Mouse (Mus musculus): ENCODE measurements around the gene Krr1.

Krr1 gene

DNA sequence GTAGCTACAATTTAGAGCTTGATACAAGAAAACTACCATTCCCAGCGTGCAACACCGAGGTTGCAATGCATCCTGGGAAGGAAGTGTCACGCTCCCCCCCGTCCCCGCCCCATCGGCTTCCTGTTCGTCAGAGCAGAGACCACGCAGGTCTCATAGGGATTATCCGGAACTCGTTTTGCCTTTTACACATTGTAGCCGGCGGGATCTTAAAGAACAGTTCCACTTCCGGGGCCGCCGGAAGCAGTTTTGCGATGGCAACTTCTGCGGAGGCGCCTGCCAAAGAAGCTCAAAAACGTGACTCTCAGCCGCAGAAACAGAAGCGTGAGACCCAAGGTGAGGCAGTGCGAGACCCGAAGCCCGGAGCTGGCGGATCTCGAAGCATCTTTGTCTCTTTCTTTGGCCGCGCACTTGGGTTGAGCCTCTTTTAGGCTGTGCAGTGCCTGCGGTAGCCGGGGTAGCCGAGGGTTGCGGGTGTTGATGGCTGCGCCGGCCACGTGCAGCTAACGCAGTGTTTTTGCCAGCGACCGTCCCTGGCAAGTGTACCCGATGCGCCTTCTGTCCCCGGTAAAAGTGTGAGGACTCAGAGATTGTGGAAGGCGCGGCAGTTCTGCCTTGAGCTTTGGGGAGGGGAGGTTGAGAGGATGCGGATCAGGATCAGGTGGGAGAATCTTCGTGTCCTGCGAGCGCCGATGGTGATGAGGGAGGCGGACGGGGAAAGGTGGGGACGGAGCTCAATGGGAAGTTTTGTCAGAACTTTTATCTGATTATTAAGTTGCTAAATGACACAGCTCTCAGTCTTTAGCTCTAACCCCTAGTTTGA lies at the start of gene Krr1:
TSS of gene Krr1 (plus strand) at position 123 of the 820 bp plus-strand sequence.
- DNase-seq (ENCODE audit: low read depth, low spot score): peak; percentile 90

DNA sequence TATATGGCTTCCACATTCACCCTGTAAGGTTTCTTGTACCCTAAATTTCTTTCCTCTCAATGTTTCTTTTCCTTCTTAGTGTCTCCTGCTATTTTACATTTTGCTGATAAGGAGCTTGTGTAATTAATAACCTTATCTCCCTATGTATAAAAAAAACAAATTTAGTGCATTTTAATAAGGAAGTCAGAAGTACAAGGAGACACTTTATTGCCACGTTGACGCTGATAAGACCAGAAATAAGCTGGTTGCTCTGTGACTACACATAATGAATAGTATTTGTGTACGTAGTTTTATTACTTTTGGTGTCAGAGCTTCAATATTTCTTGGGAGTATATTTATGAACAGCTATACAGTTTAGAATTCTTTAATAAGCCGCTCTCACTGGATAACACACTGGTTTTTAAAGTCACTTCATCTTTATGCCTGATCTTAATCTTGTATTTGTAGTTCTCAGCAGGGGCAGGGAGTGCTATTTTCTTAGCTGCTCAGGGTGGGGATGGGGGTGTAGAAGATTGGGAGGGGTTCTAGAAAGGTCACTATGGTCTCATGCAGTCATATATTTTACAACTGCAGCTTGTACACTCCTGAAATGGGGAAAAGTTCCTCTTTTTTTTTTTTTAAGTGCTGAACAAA lies 48.8 kb upstream of the Krr1 start:
- DNase-seq (ENCODE audit: low read depth, low spot score): no peak

DNA sequence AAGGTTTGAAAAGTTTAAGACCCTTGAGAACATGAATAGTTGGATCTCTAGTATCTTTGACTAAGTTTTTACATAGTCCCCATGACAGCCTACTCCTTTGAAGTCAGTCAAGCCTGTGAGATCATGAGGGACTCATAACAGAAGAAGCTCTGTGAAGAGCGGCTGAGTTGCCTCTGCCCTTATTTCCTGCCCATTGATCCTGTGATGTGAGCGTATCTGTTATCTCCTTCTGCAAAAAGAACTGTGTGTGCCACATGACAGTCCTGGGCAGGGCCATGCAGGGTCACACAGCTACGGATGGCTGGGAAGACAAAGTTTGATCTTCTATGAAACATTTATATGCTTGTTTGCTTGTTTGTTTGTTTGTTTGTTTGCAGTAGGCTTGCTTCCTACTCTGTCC lies 48.3 kb upstream of the Krr1 start:
- no peak for DNase-seq (ENCODE audit: low read depth, low spot score)

DNA sequence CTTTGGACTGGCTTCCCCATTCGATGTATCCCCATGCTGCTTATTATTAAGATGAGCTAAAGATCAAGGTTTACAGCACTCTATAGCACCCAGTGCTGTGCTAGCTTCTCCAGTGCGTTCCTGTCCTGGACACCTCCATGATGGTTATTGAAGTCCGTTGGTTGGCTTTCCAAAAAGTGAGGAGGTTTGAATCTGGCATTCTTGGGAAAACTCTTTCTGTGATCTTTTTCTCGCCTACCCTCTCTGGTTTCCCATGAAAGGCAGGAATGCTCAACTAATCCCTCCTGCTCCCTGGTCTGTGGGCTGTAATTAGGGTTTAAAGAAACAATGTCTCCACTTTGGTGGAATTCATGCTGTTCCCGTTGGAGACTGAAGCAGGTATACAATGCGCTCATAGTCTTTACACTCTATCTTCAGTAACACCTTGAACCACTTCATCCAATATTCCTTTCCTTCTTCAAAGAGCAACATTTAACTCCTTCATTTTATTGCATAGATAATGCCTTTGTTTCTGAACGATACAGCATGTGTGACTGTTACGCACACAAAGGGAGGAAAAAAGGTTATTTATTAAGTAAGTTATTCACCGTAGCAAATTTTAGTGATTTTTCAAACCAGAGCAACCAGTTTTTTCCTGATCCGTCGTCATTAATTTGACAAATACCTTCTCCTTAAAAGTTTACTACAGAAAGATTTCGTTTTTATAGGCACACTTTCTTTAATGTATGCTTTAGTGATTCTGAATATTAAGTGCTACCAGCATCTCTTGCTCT lies 47.6 kb upstream of the Krr1 start:
- no peak for DNase-seq (ENCODE audit: low read depth, low spot score)

DNA sequence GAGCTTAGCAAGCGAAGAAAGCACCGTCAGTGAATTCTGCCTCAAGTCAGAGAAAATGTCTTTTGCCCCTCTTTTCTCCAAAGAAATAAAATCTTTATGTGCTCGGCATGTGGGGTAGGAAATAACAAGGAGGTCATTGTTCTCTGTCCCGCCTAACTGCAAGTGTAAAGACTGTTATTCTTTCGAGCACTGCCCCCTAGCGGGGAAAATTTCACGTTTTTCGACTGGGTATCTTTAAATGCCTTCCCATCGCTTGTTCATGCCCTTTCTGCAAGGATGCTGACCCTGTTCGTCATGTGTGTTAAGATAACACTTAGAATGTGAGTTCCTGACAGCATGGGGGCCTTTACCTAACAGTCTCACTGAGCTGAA lies 47.0 kb upstream of the Krr1 start:
- DNase-seq (ENCODE audit: low read depth, low spot score): no peak

DNA sequence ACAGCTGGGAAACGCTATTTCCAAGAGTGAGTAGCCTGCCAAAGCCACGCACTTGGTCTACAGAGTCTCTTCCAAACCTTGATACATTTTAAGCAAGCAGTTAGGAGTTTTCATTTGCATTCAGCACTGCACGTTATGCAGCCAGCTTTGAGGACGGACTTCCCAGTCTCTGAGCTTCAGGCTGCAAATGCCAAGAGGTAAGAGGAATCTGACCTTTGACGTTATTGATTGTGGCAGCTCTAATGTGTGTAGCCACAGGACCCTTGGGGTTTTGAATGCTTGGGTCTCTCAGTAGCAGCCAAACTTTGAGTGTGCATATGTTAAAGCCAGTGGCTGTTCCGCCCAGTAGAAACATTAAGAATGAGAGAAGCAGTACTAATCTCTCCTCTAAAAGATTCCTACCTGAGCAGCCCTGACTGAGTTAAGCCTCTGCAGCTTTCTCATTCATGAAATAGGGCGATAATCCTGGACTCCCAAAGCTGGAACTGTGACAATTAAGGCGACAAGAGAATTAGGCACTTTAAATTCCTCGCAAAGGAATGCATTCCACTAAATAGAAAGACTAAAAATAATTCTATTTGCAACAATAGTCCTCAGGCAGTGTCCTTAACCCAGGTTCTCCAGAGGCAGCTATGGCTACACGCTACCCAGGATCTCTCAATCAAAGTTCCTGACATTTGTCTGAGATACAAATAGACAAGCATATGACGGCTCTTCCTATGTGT lies 39.7 kb upstream of the Krr1 start:
- no peak for DNase-seq (ENCODE audit: low read depth, low spot score)

DNA sequence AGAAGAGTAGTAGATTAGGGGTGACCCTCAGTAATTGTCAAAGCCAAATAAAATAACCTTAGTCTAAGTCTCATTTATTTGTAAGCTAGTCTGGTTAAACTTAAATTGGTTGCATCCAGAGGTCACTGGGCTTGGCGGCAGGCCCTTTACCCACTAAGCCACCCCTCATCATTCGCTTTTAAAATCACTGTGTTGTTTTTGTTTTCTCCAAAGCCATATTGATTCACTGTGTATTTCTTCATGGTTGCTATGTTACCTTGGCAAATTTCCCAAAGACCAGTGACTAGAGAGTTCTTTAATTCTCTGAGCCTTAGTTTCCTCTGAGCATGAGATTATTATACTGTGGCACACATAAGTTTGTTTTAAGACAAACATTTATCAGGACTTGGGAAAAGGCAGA lies 37.3 kb upstream of the Krr1 start:
- no peak for DNase-seq (ENCODE audit: low read depth, low spot score)

DNA sequence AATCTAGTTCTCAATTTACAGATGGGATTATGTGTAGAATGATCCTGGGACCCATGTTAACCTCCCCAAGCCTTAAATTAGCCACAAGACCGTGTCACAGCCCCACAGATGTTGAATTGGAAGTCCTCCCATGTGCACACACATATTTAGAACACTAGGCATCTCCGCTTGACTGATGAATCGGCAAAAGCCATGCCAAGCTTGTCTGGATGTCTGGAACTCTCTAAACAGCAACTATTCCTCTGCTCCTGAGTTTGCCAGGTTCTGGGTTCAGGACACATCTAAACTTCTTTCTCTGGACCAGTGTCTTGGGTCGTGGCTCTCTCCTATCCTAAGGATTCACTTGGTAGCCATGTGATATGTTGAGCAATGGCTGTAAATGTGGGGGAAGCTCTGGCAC lies 36.4 kb upstream of the Krr1 start:
- DNase-seq (ENCODE audit: low read depth, low spot score): no peak

DNA sequence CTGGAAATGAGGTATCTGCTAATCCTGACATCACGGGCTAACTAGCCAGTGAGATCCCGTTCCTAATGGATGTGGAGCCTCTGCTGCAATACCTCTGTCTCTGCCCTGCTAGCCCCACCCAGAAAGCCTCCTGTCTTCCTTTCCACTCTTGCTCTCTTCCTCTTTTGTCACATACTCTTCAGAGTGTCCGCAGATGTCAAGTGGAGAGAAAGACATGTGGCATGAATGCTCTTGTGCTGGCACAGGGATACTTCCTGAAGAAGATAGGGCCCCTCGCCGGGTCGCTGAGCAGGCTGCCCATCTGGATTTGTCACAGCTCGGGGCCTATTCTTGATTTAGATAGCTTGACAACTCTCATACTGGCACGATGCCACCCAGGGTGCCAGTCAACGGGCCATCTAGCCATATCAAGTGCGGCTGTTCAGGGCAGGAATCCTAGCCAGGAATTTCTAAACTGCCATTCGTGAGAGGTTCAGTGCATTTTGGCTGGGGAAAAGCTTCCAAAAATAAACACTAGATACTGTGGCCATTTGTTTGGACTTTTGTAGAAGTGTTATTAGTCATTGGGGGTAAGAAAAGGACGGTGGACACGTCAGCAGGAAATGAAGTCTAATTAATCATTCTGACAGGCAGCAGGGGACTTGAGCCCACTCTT lies 35.8 kb upstream of the Krr1 start:
- no peak for DNase-seq (ENCODE audit: low read depth, low spot score)

DNA sequence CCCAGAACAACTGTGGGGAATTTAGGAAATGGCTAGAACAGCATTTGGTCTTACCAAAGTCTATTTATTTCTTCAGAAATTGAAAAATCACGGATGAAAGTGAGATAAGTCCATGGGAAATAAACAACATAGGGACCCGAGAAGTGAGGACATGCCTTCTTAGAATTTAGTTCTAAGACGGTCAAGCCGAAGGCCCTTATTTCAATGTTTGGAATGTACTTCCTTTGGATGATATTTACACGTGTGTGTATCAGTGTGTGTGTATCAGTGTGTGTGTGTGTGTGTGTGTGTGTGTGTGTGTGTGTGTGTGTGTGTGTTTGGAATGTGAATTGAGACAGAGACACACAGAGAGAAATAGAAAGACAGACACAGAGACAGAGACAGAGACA lies 35.3 kb upstream of the Krr1 start:
- no peak for DNase-seq (ENCODE audit: low read depth, low spot score)

DNA sequence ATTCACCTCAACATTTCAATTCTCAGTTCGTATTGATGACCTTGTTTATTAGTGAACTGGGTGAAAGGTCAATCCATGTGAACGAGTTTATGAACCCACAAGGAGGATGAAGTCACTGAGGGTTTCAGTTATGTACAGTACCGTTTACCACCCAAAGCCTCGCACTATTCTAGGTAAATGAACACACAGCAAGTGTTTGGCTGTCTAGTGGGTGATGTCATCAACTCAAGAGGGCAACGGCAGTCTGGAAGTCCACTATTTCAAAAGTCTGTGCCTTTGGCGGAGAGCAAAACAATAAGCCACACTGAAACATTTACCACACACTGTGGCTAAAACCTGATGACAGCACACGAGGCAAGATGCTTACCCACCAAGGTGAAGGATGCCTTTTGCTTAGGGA lies 29.4 kb upstream of the Krr1 start:
- DNase-seq (ENCODE audit: low read depth, low spot score): no peak

DNA sequence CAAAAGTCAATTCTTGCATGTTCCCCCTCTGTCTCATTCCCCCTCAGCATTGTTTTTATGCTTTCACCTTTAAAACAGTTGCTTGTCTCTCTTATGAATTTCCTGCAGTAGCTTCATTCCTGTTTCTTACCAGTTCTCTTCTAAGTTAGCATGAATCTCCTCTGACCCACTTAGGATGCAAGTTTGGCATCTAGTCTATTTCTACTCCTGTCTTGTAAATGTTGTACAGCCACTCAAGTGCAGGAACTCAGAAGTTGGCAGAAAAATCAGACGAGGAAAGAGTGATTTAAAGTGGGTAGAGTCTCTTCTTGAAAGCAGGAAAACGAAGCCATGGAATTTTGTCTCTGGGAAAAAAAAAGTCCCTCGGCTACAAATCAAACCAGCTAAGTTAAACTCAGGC lies 26.9 kb upstream of the Krr1 start:
- no peak for DNase-seq (ENCODE audit: low read depth, low spot score)

DNA sequence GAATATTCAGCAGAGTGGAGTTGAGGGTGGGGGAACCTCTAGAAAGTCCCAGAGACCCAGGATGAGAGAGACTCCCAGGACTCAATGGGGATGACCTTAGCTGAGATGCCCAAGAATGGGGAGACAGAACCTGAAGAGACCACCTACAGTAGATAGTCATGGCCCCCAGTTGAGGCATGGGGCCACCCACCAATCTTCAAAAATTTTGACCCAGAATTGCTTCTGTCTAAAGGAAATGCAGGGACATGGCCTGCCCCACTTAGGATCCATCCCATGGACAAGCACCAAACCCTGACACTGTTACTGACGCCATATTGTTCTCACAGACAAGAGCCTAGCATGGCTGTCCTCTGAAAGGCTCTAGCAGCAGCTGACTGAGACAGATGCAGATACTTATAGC lies 24.4 kb upstream of the Krr1 start:
- DNase-seq (ENCODE audit: low read depth, low spot score): no peak

DNA sequence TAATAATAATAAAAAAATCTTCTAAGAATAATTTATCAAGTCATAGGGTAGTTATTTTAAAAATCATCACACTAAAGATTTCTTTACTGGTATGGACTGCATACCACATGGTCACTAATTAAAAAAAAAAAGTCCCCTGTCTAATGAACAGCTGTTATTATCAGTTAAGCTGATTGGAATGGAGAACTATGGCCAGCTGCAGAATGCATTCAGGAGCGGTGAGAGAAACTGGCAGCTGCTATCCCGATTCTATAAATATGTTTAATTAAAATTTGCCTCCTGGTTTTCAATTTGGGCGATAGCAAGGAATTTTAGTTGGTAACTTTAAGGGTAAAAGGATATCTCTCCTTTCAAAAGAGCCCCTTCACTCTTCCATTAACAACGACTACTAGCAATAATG lies 23.5 kb upstream of the Krr1 start:
- DNase-seq (ENCODE audit: low read depth, low spot score): no peak

DNA sequence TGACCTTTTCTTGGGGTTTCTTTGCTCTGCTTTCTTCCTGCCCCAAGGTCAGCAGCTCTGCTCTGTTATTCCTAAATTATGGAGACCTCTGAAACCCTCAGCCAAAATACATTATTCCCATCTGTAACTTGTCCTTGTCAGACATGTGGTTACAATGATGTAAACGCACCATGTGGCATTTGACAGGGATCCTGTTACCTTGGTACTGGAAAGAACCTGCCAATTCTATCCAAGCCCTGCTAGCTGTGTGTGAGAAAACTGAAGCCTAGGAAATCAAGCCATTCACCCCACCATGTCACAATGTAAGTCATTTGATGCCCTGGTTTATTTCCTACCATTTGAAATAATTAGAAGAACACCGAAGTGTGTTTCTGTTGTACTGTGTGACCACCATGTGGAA lies 16.6 kb upstream of the Krr1 start:
- DNase-seq (ENCODE audit: low read depth, low spot score): no peak

DNA sequence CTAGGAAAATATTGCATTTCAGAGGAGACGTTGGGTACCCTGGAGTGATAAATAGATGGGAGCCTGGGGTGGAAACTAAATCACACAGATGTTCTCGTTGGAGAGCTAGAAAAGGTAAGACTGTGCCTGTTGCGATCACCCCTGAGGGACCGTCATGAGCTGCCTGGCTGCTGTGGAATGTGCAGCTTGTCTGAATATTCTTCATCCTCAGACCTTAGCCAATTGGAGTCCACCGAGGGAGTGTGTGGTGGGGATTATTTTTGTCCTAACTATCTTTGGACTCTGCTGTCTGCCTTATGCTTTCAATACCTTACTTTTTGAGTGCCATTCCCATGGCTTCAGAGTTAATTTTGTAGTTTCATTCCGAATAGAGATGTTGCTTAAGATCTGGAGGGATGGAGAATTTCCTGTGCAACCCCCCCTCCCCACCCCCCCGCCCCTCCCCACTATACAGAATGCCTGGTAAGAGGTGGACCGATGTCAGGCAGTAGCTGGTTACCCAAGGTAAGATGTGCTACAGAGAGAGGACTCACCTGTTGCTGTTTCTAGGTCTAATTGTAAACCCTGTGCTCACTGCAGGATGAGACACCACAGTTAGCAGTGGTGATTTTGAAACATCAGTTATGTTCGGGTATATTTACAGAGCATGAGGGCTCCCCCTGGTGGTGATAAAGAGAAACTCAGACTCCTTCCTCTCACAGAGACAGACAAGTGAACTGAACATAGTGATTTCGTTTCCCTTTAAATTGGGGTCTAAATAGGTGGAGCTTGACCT lies 15.0 kb upstream of the Krr1 start:
- no peak for DNase-seq (ENCODE audit: low read depth, low spot score)

DNA sequence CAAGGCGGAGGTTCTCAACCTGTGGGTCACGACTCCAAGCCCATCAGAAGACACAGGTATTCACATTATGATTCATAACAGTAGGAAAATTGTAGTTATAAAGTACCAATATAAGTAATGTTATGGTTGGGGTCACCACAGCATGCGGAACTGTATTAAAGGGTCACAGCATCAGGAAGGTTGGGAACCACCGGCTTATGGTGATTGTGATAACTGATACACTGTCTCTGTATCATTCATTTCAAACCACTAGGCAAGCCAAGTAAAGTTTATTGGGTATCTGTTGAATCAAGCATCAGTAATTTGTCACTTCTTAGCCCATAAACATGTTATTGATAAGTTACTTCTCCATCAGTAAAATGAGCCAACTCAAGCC lies 14.4 kb upstream of the Krr1 start:
- no peak for DNase-seq (ENCODE audit: low read depth, low spot score)

DNA sequence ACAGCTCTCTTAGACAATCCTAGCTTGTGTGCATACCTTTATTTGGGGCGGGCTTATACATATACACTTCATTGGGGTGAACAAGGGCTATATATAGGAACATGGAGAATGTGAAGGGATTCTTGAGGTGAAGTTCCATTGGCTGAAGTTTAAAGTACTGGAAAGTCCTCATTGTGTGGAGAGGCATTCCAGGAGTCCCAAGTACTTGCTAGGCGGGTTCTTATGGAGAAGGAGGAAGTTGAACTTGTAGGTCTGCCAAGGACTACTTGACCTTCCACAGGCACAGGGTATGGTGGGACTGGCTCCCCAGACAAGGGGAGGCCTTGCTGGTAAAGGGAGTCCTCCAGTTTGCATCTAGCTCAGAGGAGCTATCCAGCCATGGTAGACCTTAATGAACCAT lies 13.1 kb upstream of the Krr1 start:
- no peak for DNase-seq (ENCODE audit: low read depth, low spot score)

DNA sequence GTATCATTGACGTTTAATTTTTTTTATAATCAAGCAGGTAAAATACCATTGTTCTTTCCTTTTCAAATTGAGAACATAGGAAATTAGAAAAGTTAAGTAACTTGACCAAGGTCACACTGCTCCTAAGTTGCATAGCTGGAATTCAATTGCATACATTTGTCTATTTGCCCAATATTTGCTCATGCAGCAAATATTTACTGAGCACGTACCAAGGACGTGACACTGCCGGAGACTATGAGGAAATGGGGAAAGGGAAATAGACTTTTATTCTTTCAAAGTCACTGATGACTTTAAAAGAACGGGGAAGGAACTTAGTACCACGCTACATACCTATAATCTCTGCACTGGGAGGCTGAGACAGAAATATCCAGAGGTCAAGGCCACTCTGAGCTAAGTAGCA lies 12.0 kb upstream of the Krr1 start:
- DNase-seq (ENCODE audit: low read depth, low spot score): no peak

DNA sequence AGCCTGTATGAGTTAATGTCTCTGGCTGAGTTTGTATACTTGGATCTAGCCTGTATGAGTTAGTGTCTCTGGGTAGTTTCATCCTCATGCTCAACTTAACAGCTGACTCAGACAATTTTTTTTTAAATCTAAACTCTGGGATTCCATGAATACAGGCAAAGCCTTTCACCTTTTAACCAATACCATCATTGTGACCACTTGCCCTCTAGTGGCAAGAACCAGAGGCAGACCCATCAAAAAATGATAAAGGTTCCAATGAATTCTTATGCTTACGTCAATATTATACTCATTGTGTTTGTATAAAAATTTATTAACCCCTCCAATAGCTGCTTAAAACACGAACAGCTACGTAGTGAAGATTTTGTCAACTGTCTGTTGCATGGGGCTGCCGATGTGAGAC lies 6.1 kb upstream of the Krr1 start:
- DNase-seq (ENCODE audit: low read depth, low spot score): no peak

DNA sequence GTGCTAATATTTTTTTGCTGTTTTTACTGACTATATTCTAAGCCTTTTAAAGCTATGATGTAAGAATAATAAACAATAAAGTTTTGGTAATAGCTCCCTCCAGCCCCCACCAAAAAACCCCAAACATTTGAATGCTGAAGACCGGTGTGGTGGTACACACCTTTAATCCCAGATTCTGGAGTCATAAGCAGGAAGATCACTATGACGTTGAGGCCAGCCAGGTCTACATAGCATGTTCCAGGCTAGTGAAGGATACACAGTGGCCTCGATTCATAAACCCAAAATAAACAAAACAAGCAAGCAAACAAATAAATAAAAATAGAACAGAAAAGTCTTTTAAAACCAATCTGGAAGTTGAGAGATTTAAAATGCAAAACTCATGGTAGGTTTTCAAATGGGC lies 535 bp upstream of the Krr1 start:
- DNase-seq (ENCODE audit: low read depth, low spot score): no peak

Measured in WW6 (cell line).